In genomic region chr9:62427010-62427409, GRCm38 (mm10) we compare ENCODE assay signal across 9 mouse cellular contexts.
DNase-seq lines count a peak whose midpoint lies in the region; ATAC-seq and TF ChIP-seq lines count a peak whose summit lies in the region.
"Had no signal": no experiment of that assay in that cellular context is flagged by ENCODE, and none has a peak within 500 bp of the region (broad histone marks: within the 10 kb centered on the region; RNA-seq: fewer than 3 reads in every experiment).

No protein-coding gene starts in this region.

- H3K4me2 ChIP-seq in intestine, postnatal 0 days (replicated peaks; ENCODE audit: low read depth), result no peak overlapping the region
- H3K4me2 ChIP-seq: limb, embryonic 12.5 days had no signal

- no peak overlapping the region for H3K4me3 ChIP-seq in intestine, postnatal 0 days (ENCODE audit: low read depth, low read length)
- H3K4me3 ChIP-seq: limb, embryonic 12.5 days had no signal

- WGBS in intestine, postnatal 0 days, result 54% methylated on average over 8 of the region's 8 CpGs

- ATAC-seq in intestine, postnatal 0 days, result peak; percentile 71

- peak overlapping the region; percentile 41; the same call in 1 of the 2 replicates for H3K27ac ChIP-seq in intestine, postnatal 0 days (ENCODE audit: low read depth, low read length)
- H3K27ac ChIP-seq: limb, embryonic 12.5 days had no signal

- peak; percentile 38 for DNase-seq in cerebellum, adult 9-11 months
- DNase-seq in cerebellum, postnatal 14 days, result no peak
- peak; percentile 62 for DNase-seq in urinary bladder, postnatal 14 days (ENCODE audit: low spot score)
- no peak for DNase-seq in urinary bladder, postnatal 10 days (ENCODE audit: low spot score)
- peak; percentile 37 for DNase-seq in thymus, postnatal 14 days
- no peak for DNase-seq in right cerebral cortex, adult 2 months (ENCODE audit: low spot score in 2 of 2)
- no peak for DNase-seq in right cerebral cortex, postnatal 4 days

- H3K9ac ChIP-seq in intestine, postnatal 0 days (ENCODE audit: low read depth, low read length), result no peak overlapping the region
- H3K9ac ChIP-seq: limb, embryonic 12.5 days had no signal

- no peaks in the 10 kb centered on the region for H3K36me3 ChIP-seq in intestine, postnatal 0 days (ENCODE audit: control insufficient read depth, insufficient read depth)
- H3K36me3 ChIP-seq: limb, embryonic 12.5 days had no signal

- no peaks in the 10 kb centered on the region for H3K4me1 ChIP-seq in intestine, postnatal 0 days (replicated peaks; ENCODE audit: control insufficient read depth, insufficient read depth, low read length)
- H3K4me1 ChIP-seq: limb, embryonic 12.5 days had no signal

- no peaks in the 10 kb centered on the region for H3K27me3 ChIP-seq in intestine, postnatal 0 days (replicated peaks; ENCODE audit: control insufficient read depth, insufficient read depth, low read length)
- H3K27me3 ChIP-seq: limb, embryonic 12.5 days had no signal

- no peaks in the 10 kb centered on the region for H3K9me3 ChIP-seq in intestine, postnatal 0 days (ENCODE audit: control insufficient read depth)
- H3K9me3 ChIP-seq: limb, embryonic 12.5 days had no signal

- no peak for TF ChIP-seq CTCF in intestine, postnatal 0 days (IDR thresholded peaks at IDR 0.05; ENCODE audit: low read depth)

Comparison
In these comparisons a context has a peak if more than half of its experiments do, and no peak if none do; other contexts are left out.
1. DNase-seq: peak in cerebellum, adult 9-11 months (single experiment), urinary bladder, postnatal 14 days (single experiment) and thymus, postnatal 14 days (single experiment); none in cerebellum, postnatal 14 days (0 of 2), urinary bladder, postnatal 10 days (single experiment), right cerebral cortex, adult 2 months (0 of 2) and right cerebral cortex, postnatal 4 days (single experiment).